Mouse (Mus musculus) Patski (cell line): ENCODE results near the gene Acsl3. TPM values are rescaled to one million over a fixed set of nuclear protein-coding genes. Genes with fewer than 3 reads are reported as not detected.

Experiments used
- ATAC-seq: fragments of 100-300 bp; one replicate; pipeline ENCODE4 v1.8.0; 2021
- CTCF ChIA-PET: fragments of 350-600 bp; sonication (Branson Sonifier 250); formaldehyde crosslinking; loops from one replicate; lab custom pipeline; 2022; ENCODE audit warnings: inconsistent platforms; lab: Charles Lee
- POLR2A ChIA-PET: fragments of 350-600 bp; sonication (Branson Sonifier 250); formaldehyde crosslinking; loops from one replicate; lab custom pipeline; 2022; ENCODE audit warnings: antibody characterized with exemption, inconsistent platforms; lab: Charles Lee
- DNase-seq: peaks from one replicate; pipeline ENCODE4 v3.0.0-alpha.2; 2011; ENCODE audit warnings: low read depth, low spot score
- H3K27me3 ChIP-seq: fragments of 371-371 bp; one replicate; pipeline ENCODE4 v1.5.1; 2021
- CTCF ChIP-seq: fragments of 100-300 bp; IDR thresholded peaks from one replicate; pipeline ENCODE4 v1.5.1; 2021
- in situ Hi-C: fragments of 300-500 bp; cut with MboI; formaldehyde crosslinking; loops from 3 replicates; pipeline ENCODE4 v1.11.1; 2018; ENCODE audit warnings: low pct_unique_long_range_greater_than_20kb, mixed read lengths
- polyA plus RNA-seq: library from polyadenylated mRNA; unstranded; gene quantifications from one replicate; pipeline ENCODE4 v1.2.3, GENCODE M21; 2021

Acsl3 gene
- 39.9 TPM for polyA plus RNA-seq

- in situ Hi-C loops = no loop called here
- POLR2A ChIA-PET = interaction anchor here (1.4 kb wide), 1 partner anchor 9 kb away, joined by 3 read pairs; no protein-coding TSS in a partner anchor
- DNase-seq = peak; percentile 49
- ATAC-seq = peak; percentile 99
- CTCF ChIA-PET = no interaction called here
- no peak for TF ChIP-seq CTCF
- H3K27me3 ChIP-seq = peaks cover 2% of the 10 kb centered on the region
Observed at GRCm38 (mm10) chr1:78657671-78658440, at the start of gene Acsl3, which contains the start of gene Utp14b. Gene Acsl3, plus strand, starts transcription at chr1:78657825. Gene Utp14b, plus strand, starts transcription at chr1:78658038.

- POLR2A ChIA-PET = interaction anchor here (0.6 kb wide), 1 partner anchor 225 kb away, joined by 4 read pairs; no protein-coding TSS in a partner anchor
- in situ Hi-C loops = no loop called here
- CTCF ChIA-PET = no interaction called here
- no peak for ATAC-seq
- no peak for TF ChIP-seq CTCF
- H3K27me3 ChIP-seq = no peaks in the 10 kb centered on the region
- no peak for DNase-seq
Observed at GRCm38 (mm10) chr1:78609134-78609907, 48.3 kb upstream of the Acsl3 start.

GRCm38 (mm10) chr1:78611039-78611438, 46.6 kb upstream of the Acsl3 start:
- POLR2A ChIA-PET = no interaction called here
- no peaks in the 10 kb centered on the region for H3K27me3 ChIP-seq
- DNase-seq (no peak), ATAC-seq (no peak)
- in situ Hi-C loops = no loop called here
- TF ChIP-seq CTCF = no peak
- CTCF ChIA-PET = interaction anchor here (1.4 kb wide), 1 partner anchor 12 kb away, joined by 3 read pairs; no protein-coding TSS in a partner anchor

- no peaks in the 10 kb centered on the region for H3K27me3 ChIP-seq
- ChIA-PET POLR2A (no interaction called here), CTCF (no interaction called here)
- TF ChIP-seq CTCF = no peak
- ATAC-seq = no peak
- in situ Hi-C loops = no loop called here
- DNase-seq = no peak
Observed at GRCm38 (mm10) chr1:78612959-78613358, 44.7 kb upstream of the Acsl3 start.

DNA sequence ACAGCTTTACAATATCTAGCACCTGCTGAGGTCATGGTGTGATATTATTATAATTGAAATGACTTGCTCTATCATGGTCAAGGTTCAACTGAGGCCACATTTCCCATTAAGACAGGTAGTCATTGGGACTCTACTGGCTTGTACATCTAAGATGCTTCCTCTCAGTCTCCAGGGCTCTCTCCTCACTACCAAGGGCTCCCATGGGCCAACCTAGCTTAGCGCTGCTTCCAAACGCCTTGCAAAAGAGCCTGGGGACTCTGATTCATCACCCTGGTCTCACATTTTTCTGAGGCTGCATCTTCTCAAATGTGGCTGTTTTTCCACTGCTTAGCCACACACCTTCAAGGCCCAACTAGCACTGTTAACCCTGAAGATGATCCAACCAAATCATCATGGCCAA, 33.3 kb upstream of the Acsl3 start:
- CTCF ChIA-PET = interaction anchor here (1.0 kb wide), 1 partner anchor 19 kb away, joined by 3 read pairs; no protein-coding TSS in a partner anchor
- DNase-seq (peak; percentile 55), ATAC-seq (peak; percentile 97)
- in situ Hi-C loops = no loop called here
- no peak for TF ChIP-seq CTCF
- H3K27me3 ChIP-seq = no peaks in the 10 kb centered on the region
- POLR2A ChIA-PET = no interaction called here

DNA sequence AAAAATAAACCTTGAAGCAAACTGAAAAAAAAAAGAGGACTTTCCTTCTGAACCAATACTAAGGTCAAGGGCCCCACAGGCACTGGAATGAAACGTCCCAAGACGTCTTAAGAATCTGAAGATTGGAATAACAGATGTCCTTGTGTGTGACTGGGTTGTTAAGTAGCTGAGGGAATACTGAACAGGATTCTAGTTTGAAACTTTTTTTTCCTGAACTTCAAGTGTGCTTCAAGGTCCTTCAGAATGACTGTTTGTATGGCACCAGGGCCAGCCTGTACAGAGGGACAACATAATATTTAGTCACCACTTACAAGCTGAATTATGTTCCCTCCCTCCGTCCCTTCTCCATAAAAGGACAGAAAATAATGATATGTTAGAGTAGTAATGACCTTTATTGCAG, 23.1 kb upstream of the Acsl3 start:
- no peak for TF ChIP-seq CTCF
- ChIA-PET CTCF (no interaction called here), POLR2A (interaction anchor here (0.5 kb wide), 1 partner anchor 55 kb away, joined by 3 read pairs; no protein-coding TSS in a partner anchor)
- DNase-seq (no peak), ATAC-seq (no peak)
- peaks cover 4% of the 10 kb centered on the region for H3K27me3 ChIP-seq
- in situ Hi-C loops = no loop called here

- no peak for TF ChIP-seq CTCF
- DNase-seq = no peak
- H3K27me3 ChIP-seq = peaks cover 4% of the 10 kb centered on the region
- ATAC-seq = no peak
- ChIA-PET CTCF (no interaction called here), POLR2A (no interaction called here)
- in situ Hi-C loops = no loop called here
Observed at GRCm38 (mm10) chr1:78640871-78641270, 16.8 kb upstream of the Acsl3 start.

DNA sequence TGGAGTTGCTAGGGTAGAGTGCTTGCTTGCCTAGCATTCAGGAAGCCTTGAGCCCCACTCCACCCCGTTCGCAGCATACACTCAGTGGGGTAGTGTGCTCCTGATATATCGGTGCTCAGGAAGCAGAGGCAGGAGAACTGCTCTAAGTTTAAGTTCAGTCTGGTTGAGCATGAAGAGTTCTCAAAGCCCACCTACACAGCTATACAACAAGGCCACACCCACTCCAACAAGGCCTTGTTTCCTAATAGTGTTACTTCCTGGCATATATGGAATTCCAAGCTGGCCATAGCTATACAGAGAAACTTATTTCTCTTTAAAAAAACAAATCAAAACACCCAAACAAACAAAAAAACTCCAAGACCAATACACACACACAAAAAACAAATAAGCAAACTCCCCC, 15.8 kb upstream of the Acsl3 start:
- POLR2A ChIA-PET = interaction anchor here (0.6 kb wide), 1 partner anchor 38 kb away, joined by 3 read pairs; no protein-coding TSS in a partner anchor
- in situ Hi-C loops = no loop called here

GRCm38 (mm10) chr1:78642197-78642596, 15.4 kb upstream of the Acsl3 start:
- ChIA-PET POLR2A (interaction anchor here (0.6 kb wide), 1 partner anchor 38 kb away, joined by 3 read pairs; no protein-coding TSS in a partner anchor), CTCF (no interaction called here)
- in situ Hi-C loops = no loop called here
- ATAC-seq (no peak), DNase-seq (no peak)
- no peak for TF ChIP-seq CTCF
- peaks cover 2% of the 10 kb centered on the region for H3K27me3 ChIP-seq

More for the DNA sequence above, 15.8 kb upstream of the Acsl3 start:
- TF ChIP-seq CTCF = no peak
- CTCF ChIA-PET = no interaction called here
- no peak for ATAC-seq
- peaks cover 4% of the 10 kb centered on the region for H3K27me3 ChIP-seq
- DNase-seq = no peak

GRCm38 (mm10) chr1:78647317-78647885, 10.2 kb upstream of the Acsl3 start:
- DNase-seq (no peak), ATAC-seq (no peak)
- no peak for TF ChIP-seq CTCF
- ChIA-PET POLR2A (no interaction called here), CTCF (no interaction called here)
- no peaks in the 10 kb centered on the region for H3K27me3 ChIP-seq
- in situ Hi-C loops = no loop called here
